Mouse (Mus musculus): ENCODE measurements at regions not wholly inside any gene's neighbourhood (a gene's known extent, or its start where the extent isn't known, plus 50 kb on each side); places are given as distances from the start of the nearest gene placed in this dataset.

- H3K9me3 ChIP-seq (ENCODE audit: control insufficient read depth, low read length) = no peaks in the 10 kb centered on the region
- H3K36me3 ChIP-seq (ENCODE audit: control insufficient read depth, insufficient read depth, low read length) = no peaks in the 10 kb centered on the region
- H3K9ac ChIP-seq (ENCODE audit: low read depth, low read length) = no peak overlapping the region
- no peak for ATAC-seq
- H3K4me1 ChIP-seq (ENCODE audit: control insufficient read depth, insufficient read depth, low read depth, low read length) = no peaks in the 10 kb centered on the region; the same call in 1 of the 2 replicates
- H3K4me3 ChIP-seq (ENCODE audit: low read length) = no peak overlapping the region
- H3K4me2 ChIP-seq (ENCODE audit: low read length) = no peak overlapping the region
- H3K27ac ChIP-seq (ENCODE audit: low read depth, low read length) = no peak overlapping the region
- WGBS = 77% methylated on average over 4 of the region's 4 CpGs
- H3K27me3 ChIP-seq (replicated peaks; ENCODE audit: control insufficient read depth, insufficient read depth, low read length) = no peaks in the 10 kb centered on the region
These were observed 112.8 kb upstream of the Gdf10 start for GRCm38 (mm10) chr14:33810584-33810983.

DNA sequence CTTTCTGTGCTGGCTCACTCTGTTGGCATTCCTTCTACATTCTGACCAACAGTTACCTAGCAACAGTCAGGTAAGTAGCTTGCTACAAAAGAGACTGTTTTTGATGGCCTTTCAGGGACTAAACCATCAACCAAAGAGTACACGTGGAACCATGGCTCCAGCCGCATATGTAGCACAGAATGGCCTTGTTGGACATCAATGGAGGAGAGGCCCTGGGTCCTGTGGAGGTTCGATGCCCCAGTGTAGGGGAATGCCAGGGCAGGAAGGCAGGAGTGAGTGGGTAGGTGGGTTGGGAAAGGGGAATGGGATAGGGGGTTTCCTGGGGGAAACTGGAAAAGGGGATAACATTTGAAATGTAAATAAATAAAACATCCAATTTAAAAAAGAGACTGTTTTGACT is 112.1 kb upstream of the Gdf10 start:
- Histone ChIP-seq H3K9me3 (ENCODE audit: control insufficient read depth, low read length) (no peaks in the 10 kb centered on the region), H3K27me3 (replicated peaks; ENCODE audit: control insufficient read depth, insufficient read depth, low read length) (no peaks in the 10 kb centered on the region), H3K36me3 (ENCODE audit: control insufficient read depth, insufficient read depth, low read length) (no peaks in the 10 kb centered on the region), H3K4me2 (ENCODE audit: low read length) (no peak overlapping the region), H3K9ac (ENCODE audit: low read depth, low read length) (no peak overlapping the region), H3K4me1 (ENCODE audit: control insufficient read depth, insufficient read depth, low read depth, low read length) (no peaks in the 10 kb centered on the region; the same call in 1 of the 2 replicates), H3K27ac (ENCODE audit: low read depth, low read length) (no peak overlapping the region), H3K4me3 (ENCODE audit: low read length) (no peak overlapping the region)
- WGBS = 49% methylated on average over 3 of the region's 3 CpGs
- ATAC-seq = 0 out of 2 replicates have a peak, but pooled peaks have one; percentile 36

- no peaks in the 10 kb centered on the region for H3K36me3 ChIP-seq (ENCODE audit: control insufficient read depth, insufficient read depth, low read length)
- H3K9ac ChIP-seq (ENCODE audit: low read depth, low read length) = no peak overlapping the region
- H3K4me1 ChIP-seq (ENCODE audit: control insufficient read depth, insufficient read depth, low read depth, low read length) = no peaks in the 10 kb centered on the region; the same call in 1 of the 2 replicates
- H3K27me3 ChIP-seq (replicated peaks; ENCODE audit: control insufficient read depth, insufficient read depth, low read length) = no peaks in the 10 kb centered on the region
- H3K9me3 ChIP-seq (ENCODE audit: control insufficient read depth, low read length) = no peaks in the 10 kb centered on the region
- ATAC-seq = 0 out of 2 replicates have a peak, but pooled peaks have one; percentile 30
- no peak overlapping the region for H3K27ac ChIP-seq (ENCODE audit: low read depth, low read length)
- 82% methylated on average over 8 of the region's 8 CpGs for WGBS
- no peak overlapping the region for H3K4me3 ChIP-seq (ENCODE audit: low read length)
- H3K4me2 ChIP-seq (ENCODE audit: low read length) = no peak overlapping the region
These were observed 111.1 kb upstream of the Gdf10 start for GRCm38 (mm10) chr14:33812266-33812665.

DNA sequence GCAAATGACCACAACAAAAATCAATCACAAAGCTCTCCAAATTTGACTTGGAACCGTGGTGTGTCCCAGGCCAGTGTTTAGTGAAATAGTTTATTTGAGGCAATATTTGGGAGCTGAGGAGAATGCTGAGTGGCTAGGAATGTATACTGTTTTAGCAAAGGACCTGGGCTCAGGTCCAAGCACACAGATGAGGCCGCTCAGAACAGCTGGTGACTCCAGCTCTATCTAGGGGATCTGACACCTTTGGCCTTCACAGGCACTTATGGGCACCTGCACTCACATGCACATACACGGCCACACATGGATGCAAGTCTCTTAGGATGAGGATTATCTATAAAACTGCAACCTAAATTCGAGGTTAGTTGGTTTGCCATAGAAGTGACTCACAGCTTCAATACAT is 110.6 kb upstream of the Gdf10 start:
- Histone ChIP-seq H3K36me3 (ENCODE audit: control insufficient read depth, insufficient read depth, low read length) (no peaks in the 10 kb centered on the region), H3K27me3 (replicated peaks; ENCODE audit: control insufficient read depth, insufficient read depth, low read length) (no peaks in the 10 kb centered on the region), H3K27ac (ENCODE audit: low read depth, low read length) (no peak overlapping the region), H3K9me3 (ENCODE audit: control insufficient read depth, low read length) (no peaks in the 10 kb centered on the region), H3K4me1 (ENCODE audit: control insufficient read depth, insufficient read depth, low read depth, low read length) (no peaks in the 10 kb centered on the region; the same call in 1 of the 2 replicates), H3K4me2 (ENCODE audit: low read length) (no peak overlapping the region), H3K4me3 (ENCODE audit: low read length) (no peak overlapping the region), H3K9ac (ENCODE audit: low read depth, low read length) (no peak overlapping the region)
- ATAC-seq = no peak
- WGBS = 70% methylated on average over 4 of the region's 4 CpGs

- WGBS = 82% methylated on average over 3 of the region's 3 CpGs
These were observed 110.1 kb upstream of the Gdf10 start for GRCm38 (mm10) chr14:33813274-33813673.

GRCm38 (mm10) chr14:33814107-33814506 is 109.3 kb upstream of the Gdf10 start:
- H3K27ac ChIP-seq (ENCODE audit: low read depth, low read length) = no peak overlapping the region
- no peak overlapping the region for H3K4me2 ChIP-seq (ENCODE audit: low read length)
- no peaks in the 10 kb centered on the region for H3K9me3 ChIP-seq (ENCODE audit: control insufficient read depth, low read length)
- H3K27me3 ChIP-seq (replicated peaks; ENCODE audit: control insufficient read depth, insufficient read depth, low read length) = no peaks in the 10 kb centered on the region
- ATAC-seq = no peak
- 90% methylated on average over 1 of the region's 1 CpGs for WGBS
- H3K4me1 ChIP-seq (ENCODE audit: control insufficient read depth, insufficient read depth, low read depth, low read length) = no peaks in the 10 kb centered on the region
- H3K36me3 ChIP-seq (ENCODE audit: control insufficient read depth, insufficient read depth, low read length) = no peaks in the 10 kb centered on the region
- no peak overlapping the region for H3K4me3 ChIP-seq (ENCODE audit: low read length)
- H3K9ac ChIP-seq (ENCODE audit: low read depth, low read length) = no peak overlapping the region

More at GRCm38 (mm10) chr14:33813274-33813673, 110.1 kb upstream of the Gdf10 start:
- H3K4me3 ChIP-seq (ENCODE audit: low read length) = no peak overlapping the region
- H3K9ac ChIP-seq (ENCODE audit: low read depth, low read length) = no peak overlapping the region
- no peak overlapping the region for H3K4me2 ChIP-seq (ENCODE audit: low read length)
- no peaks in the 10 kb centered on the region; the same call in 1 of the 2 replicates for H3K4me1 ChIP-seq (ENCODE audit: control insufficient read depth, insufficient read depth, low read depth, low read length)
- H3K27ac ChIP-seq (ENCODE audit: low read depth, low read length) = no peak overlapping the region
- no peaks in the 10 kb centered on the region for H3K9me3 ChIP-seq (ENCODE audit: control insufficient read depth, low read length)
- no peaks in the 10 kb centered on the region for H3K36me3 ChIP-seq (ENCODE audit: control insufficient read depth, insufficient read depth, low read length)
- no peak for ATAC-seq
- H3K27me3 ChIP-seq (replicated peaks; ENCODE audit: control insufficient read depth, insufficient read depth, low read length) = no peaks in the 10 kb centered on the region

GRCm38 (mm10) chr14:33814599-33814998 is 108.8 kb upstream of the Gdf10 start:
- no peaks in the 10 kb centered on the region for H3K4me1 ChIP-seq (ENCODE audit: control insufficient read depth, insufficient read depth, low read depth, low read length)
- no peak overlapping the region for H3K4me3 ChIP-seq (ENCODE audit: low read length)
- H3K27me3 ChIP-seq (replicated peaks; ENCODE audit: control insufficient read depth, insufficient read depth, low read length) = no peaks in the 10 kb centered on the region
- H3K4me2 ChIP-seq (ENCODE audit: low read length) = no peak overlapping the region
- H3K27ac ChIP-seq (ENCODE audit: low read depth, low read length) = no peak overlapping the region
- H3K9me3 ChIP-seq (ENCODE audit: control insufficient read depth, low read length) = no peaks in the 10 kb centered on the region
- no peak for ATAC-seq
- H3K36me3 ChIP-seq (ENCODE audit: control insufficient read depth, insufficient read depth, low read length) = no peaks in the 10 kb centered on the region
- no peak overlapping the region for H3K9ac ChIP-seq (ENCODE audit: low read depth, low read length)
- WGBS = 86% methylated on average over 2 of the region's 2 CpGs

DNA sequence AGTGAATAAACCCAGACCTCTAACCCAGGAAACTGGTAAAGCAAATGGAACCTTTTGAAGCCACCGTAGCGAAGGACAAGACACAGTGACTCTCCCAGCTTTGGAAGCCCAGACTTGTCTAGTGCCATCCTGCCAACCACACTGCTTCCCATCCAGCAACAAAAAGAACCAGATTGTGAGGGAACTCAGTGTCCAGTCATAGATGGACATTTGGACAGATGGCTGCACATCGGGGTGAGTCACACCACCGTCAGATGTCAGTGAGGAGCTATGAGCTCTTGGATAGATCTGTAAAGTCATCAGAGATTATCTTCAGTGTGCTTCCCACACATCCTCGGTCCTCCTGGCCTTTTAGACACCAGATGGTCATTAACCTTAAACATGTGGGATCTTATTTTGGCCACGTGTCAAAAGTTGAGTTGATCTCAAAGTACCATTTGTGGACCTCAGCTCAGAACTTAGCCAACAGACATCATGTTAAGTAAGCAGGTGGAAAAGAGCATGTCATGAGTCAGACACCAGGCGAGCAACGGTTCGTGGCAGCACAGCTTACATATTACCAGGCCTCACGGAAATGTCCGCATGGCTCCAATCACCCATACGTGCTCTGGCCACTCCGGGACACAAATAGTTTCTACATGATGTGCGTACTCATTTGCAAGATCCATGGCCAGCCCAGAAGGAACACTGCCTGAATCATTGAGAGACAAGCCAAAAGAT is 102.7 kb upstream of the Gdf10 start:
- Histone ChIP-seq H3K27me3 (replicated peaks; ENCODE audit: control insufficient read depth, insufficient read depth, low read length) (no peaks in the 10 kb centered on the region), H3K9ac (ENCODE audit: low read depth, low read length) (no peak overlapping the region), H3K9me3 (ENCODE audit: control insufficient read depth, low read length) (no peaks in the 10 kb centered on the region), H3K4me1 (ENCODE audit: control insufficient read depth, insufficient read depth, low read depth, low read length) (peaks cover 7% of the 10 kb centered on the region), H3K4me2 (ENCODE audit: low read length) (no peak overlapping the region), H3K27ac (ENCODE audit: low read depth, low read length) (no peak overlapping the region), H3K4me3 (ENCODE audit: low read length) (no peak overlapping the region), H3K36me3 (ENCODE audit: control insufficient read depth, insufficient read depth, low read length) (no peaks in the 10 kb centered on the region)
- no peak for ATAC-seq
- 91% methylated on average over 14 of the region's 14 CpGs for WGBS

DNA sequence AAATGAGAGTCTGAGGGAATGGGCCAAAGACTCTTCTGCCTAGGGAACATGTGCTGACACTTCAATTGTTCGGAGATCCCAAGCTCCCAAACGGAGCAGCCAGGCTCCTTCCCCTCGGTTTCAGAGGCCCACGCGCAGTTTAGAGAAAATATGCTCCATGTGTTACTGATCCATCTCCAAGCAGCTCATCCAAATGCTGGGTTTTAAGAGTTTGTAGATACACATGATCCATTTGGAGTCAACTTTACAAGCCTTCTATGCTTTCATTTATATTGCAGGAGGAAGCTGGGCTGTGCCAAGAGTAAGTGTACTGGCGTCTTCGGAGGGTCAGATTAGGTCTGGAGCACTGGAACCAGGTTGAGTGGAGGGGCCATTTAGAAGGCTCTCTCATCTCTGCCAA is 102.0 kb upstream of the Gdf10 start:
- no peak for ATAC-seq
- Histone ChIP-seq H3K4me3 (ENCODE audit: low read length) (no peak overlapping the region), H3K9me3 (ENCODE audit: control insufficient read depth, low read length) (no peaks in the 10 kb centered on the region), H3K4me2 (ENCODE audit: low read length) (no peak overlapping the region), H3K9ac (ENCODE audit: low read depth, low read length) (no peak overlapping the region), H3K27me3 (replicated peaks; ENCODE audit: control insufficient read depth, insufficient read depth, low read length) (no peaks in the 10 kb centered on the region), H3K27ac (ENCODE audit: low read depth, low read length) (no peak overlapping the region), H3K36me3 (ENCODE audit: control insufficient read depth, insufficient read depth, low read length) (no peaks in the 10 kb centered on the region), H3K4me1 (ENCODE audit: control insufficient read depth, insufficient read depth, low read depth, low read length) (peaks cover 7% of the 10 kb centered on the region)
- WGBS = 86% methylated on average over 7 of the region's 7 CpGs
